In the genomic region with DNA sequence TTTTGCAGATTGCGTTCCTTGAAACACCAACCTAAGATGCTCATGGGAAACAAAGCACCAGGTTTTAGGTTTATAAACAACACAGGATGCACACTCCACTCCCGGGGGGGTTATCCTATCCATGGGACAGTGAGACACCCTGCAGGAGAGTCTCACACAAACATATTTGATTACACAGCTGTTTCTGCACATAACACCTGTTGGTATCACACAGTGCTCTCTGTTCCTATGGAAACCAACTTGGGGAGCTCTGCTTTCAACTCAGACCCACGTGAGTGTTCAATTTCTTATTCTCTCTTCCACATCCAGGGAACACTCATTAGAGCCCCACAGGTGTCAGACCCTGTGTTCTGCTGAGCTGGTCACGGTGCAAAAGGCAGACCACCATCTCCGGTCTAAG, we compare ENCODE assay signal across 27 mouse cellular contexts.
DNase-seq lines count a peak whose midpoint lies in the region; ATAC-seq and TF ChIP-seq lines count a peak whose summit lies in the region.
"Had no signal": no experiment of that assay in that cellular context is flagged by ENCODE, and none has a peak within 500 bp of the region (broad histone marks: within the 10 kb centered on the region; RNA-seq: fewer than 3 reads in every experiment).

No protein-coding gene starts in this region.

- DNase-seq in forebrain, postnatal 0 days = peak; percentile 45
- peak; percentile 5 for DNase-seq in thymus, postnatal 25 days
- no peak for DNase-seq in thymus, postnatal 10 days (ENCODE audit: low spot score in 2 of 2)
- DNase-seq in limb, embryonic 11.5 days (ENCODE audit: low spot score) = no peak
- no peak for DNase-seq in natural killer cell, adult 2 months (ENCODE audit: low spot score in 2 of 2)
- DNase-seq: adrenal gland, postnatal 10 days; cerebellum, adult 11 months; cerebellum, adult 9-10 months; embryo, embryonic 11 days; gastrocnemius, postnatal 10 days; kidney, adult 8-10 months; kidney, postnatal 10 days; layer of hippocampus, postnatal 36 days; liver; lung, adult 2 months; lung, postnatal 14 days; right cerebral cortex, postnatal 25 days; thymus, postnatal 36 days had no signal

- no peak overlapping the region for H3K9ac ChIP-seq in forebrain, postnatal 0 days
- no peak overlapping the region for H3K9ac ChIP-seq in forebrain, embryonic 13.5 days
- no peak overlapping the region for H3K9ac ChIP-seq in limb, embryonic 11.5 days (ENCODE audit: low read length)
- H3K9ac ChIP-seq: embryonic facial prominence, embryonic 13.5 days; forebrain, embryonic 15.5 days; hindbrain, embryonic 12.5 days; liver, embryonic 14.5 days; stomach, embryonic 15.5 days had no signal

- H3K9me3 ChIP-seq in forebrain, postnatal 0 days (ENCODE audit: low read length) = no peaks in the 10 kb centered on the region
- H3K9me3 ChIP-seq in forebrain, embryonic 13.5 days (replicated peaks) = 0 out of 2 replicates have a peak, but pooled peaks cover 3% of the 10 kb centered on the region
- no peaks in the 10 kb centered on the region for H3K9me3 ChIP-seq in limb, embryonic 11.5 days (ENCODE audit: control insufficient read depth, low read length)
- H3K9me3 ChIP-seq: embryonic facial prominence, embryonic 13.5 days; forebrain, embryonic 15.5 days; stomach, embryonic 15.5 days had no signal

- H3K36me3 ChIP-seq in forebrain, postnatal 0 days (ENCODE audit: insufficient read depth) = no peaks in the 10 kb centered on the region
- no peaks in the 10 kb centered on the region for H3K36me3 ChIP-seq in forebrain, embryonic 13.5 days (ENCODE audit: poor library complexity, severe bottlenecking)
- H3K36me3 ChIP-seq in limb, embryonic 11.5 days (ENCODE audit: control insufficient read depth, insufficient read depth, low read length) = no peaks in the 10 kb centered on the region
- H3K36me3 ChIP-seq: embryonic facial prominence, embryonic 13.5 days; forebrain, embryonic 15.5 days; G1E; hindbrain, embryonic 12.5 days; stomach, embryonic 15.5 days had no signal

- no peak for TF ChIP-seq CTCF in forebrain, postnatal 0 days (IDR thresholded peaks at IDR 0.05; ENCODE audit: low read depth)

- no peak overlapping the region for H3K27ac ChIP-seq in forebrain, postnatal 0 days (ENCODE audit: low read depth, low read length)
- H3K27ac ChIP-seq in forebrain, embryonic 13.5 days = no peak overlapping the region
- H3K27ac ChIP-seq in limb, embryonic 11.5 days (replicated peaks; ENCODE audit: low read depth, low read length) = no peak overlapping the region
- H3K27ac ChIP-seq: forebrain, embryonic 15.5 days; hindbrain, embryonic 12.5 days; liver, embryonic 14.5 days; stomach, embryonic 15.5 days had no signal

- H3K4me1 ChIP-seq in forebrain, postnatal 0 days (ENCODE audit: insufficient read depth) = peaks cover 8% of the 10 kb centered on the region; the same call in 1 of the 2 replicates
- H3K4me1 ChIP-seq in forebrain, embryonic 13.5 days = no peaks in the 10 kb centered on the region
- peaks cover 8% of the 10 kb centered on the region; the same call in 1 of the 2 replicates for H3K4me1 ChIP-seq in limb, embryonic 11.5 days (ENCODE audit: control insufficient read depth, insufficient read depth, low read length)
- H3K4me1 ChIP-seq: hindbrain, embryonic 12.5 days; stomach, embryonic 15.5 days had no signal

- peak; percentile 40 for ATAC-seq in forebrain, postnatal 0 days
- no peak for ATAC-seq in forebrain, embryonic 13.5 days
- ATAC-seq in limb, embryonic 11.5 days (ENCODE audit: insufficient number of reproducible peaks, low FRiP score, low TSS enrichment, low read depth) = peak; percentile 46; the same call in 1 of the 2 replicates
- no peak for ATAC-seq in erythroblast, adult 5-6 weeks (replicated peaks; ENCODE audit: low FRiP score, poor library complexity, severe bottlenecking)
- ATAC-seq: forebrain, embryonic 15.5 days; intestine, embryonic 16.5 days had no signal

- 68% methylated on average over 5 of the region's 5 CpGs for WGBS in forebrain, postnatal 0 days
- WGBS in forebrain, embryonic 13.5 days = 77% methylated on average over 5 of the region's 5 CpGs
- 73% methylated on average over 5 of the region's 5 CpGs for WGBS in limb, embryonic 11.5 days

- H3K4me2 ChIP-seq in forebrain, postnatal 0 days (ENCODE audit: low read depth) = no peak overlapping the region
- H3K4me2 ChIP-seq in forebrain, embryonic 13.5 days = no peak overlapping the region
- H3K4me2 ChIP-seq in limb, embryonic 11.5 days (ENCODE audit: low read depth, severe bottlenecking) = no peak overlapping the region
- H3K4me2 ChIP-seq: embryonic facial prominence, embryonic 13.5 days; forebrain, embryonic 15.5 days; hindbrain, embryonic 12.5 days; stomach, embryonic 15.5 days had no signal

- H3K27me3 ChIP-seq in forebrain, postnatal 0 days (ENCODE audit: insufficient read depth, low read length) = no peaks in the 10 kb centered on the region
- no peaks in the 10 kb centered on the region for H3K27me3 ChIP-seq in forebrain, embryonic 13.5 days
- H3K27me3 ChIP-seq in limb, embryonic 11.5 days (ENCODE audit: control insufficient read depth, insufficient read depth, low read length) = no peaks in the 10 kb centered on the region
- H3K27me3 ChIP-seq: embryonic facial prominence, embryonic 13.5 days; forebrain, embryonic 15.5 days; hindbrain, embryonic 12.5 days; stomach, embryonic 15.5 days had no signal

- H3K4me3 ChIP-seq in forebrain, postnatal 0 days (ENCODE audit: low read depth, low read length) = no peak overlapping the region
- no peak overlapping the region for H3K4me3 ChIP-seq in forebrain, embryonic 13.5 days
- no peak overlapping the region for H3K4me3 ChIP-seq in limb, embryonic 11.5 days (ENCODE audit: low read depth, low read length)
- H3K4me3 ChIP-seq: embryonic facial prominence, embryonic 13.5 days; forebrain, embryonic 15.5 days; hindbrain, embryonic 12.5 days; stomach, embryonic 15.5 days had no signal

Comparison
In these comparisons a context has a peak if more than half of its experiments do, and no peak if none do; other contexts are left out.
1. ATAC-seq: peak in forebrain, postnatal 0 days (single experiment) and limb, embryonic 11.5 days (single experiment); none in forebrain, embryonic 13.5 days (single experiment) and erythroblast, adult 5-6 weeks (single experiment).
2. DNase-seq: peak in forebrain, postnatal 0 days (single experiment) and thymus, postnatal 25 days (single experiment); none in thymus, postnatal 10 days (0 of 2), limb, embryonic 11.5 days (single experiment) and natural killer cell, adult 2 months (0 of 2).